Mouse (Mus musculus) thymus, adult 2 months (tissue): ENCODE results near the gene Crb1. TPM values are rescaled to one million over a fixed set of nuclear protein-coding genes. Genes with fewer than 3 reads are reported as not detected.

Experiments used
- DNase-seq: peaks from one replicate; pipeline ENCODE4 v3.0.0; 2021
- H3K27ac ChIP-seq: fragments of 200-500 bp; 2 replicates; pipeline ENCODE4 v1.5.1; 2012; ENCODE audit warnings: low read length, control low read depth; ENCODE audit not compliant: control insufficient read depth, insufficient read depth
- H3K27me3 ChIP-seq: fragments of 200-500 bp; 2 replicates; pipeline ENCODE4 v1.6.1; 2012; ENCODE audit warnings: mild to moderate bottlenecking, low read length, moderate library complexity, mixed read lengths; ENCODE audit not compliant: control insufficient read depth, insufficient read depth
- H3K36me3 ChIP-seq: fragments of 200-500 bp; 2 replicates; pipeline ENCODE4 v1.6.1; 2012; ENCODE audit warnings: mild to moderate bottlenecking, low read length, moderate library complexity; ENCODE audit not compliant: control insufficient read depth, insufficient read depth
- H3K4me1 ChIP-seq: fragments of 200-500 bp; replicated peaks from 2 replicates; pipeline ENCODE4 v1.6.1; 2012; ENCODE audit warnings: low read length; ENCODE audit not compliant: control insufficient read depth, insufficient read depth
- H3K4me3 ChIP-seq: fragments of 200-500 bp; 2 replicates; pipeline ENCODE4 v1.5.1; 2012; ENCODE audit warnings: mild to moderate bottlenecking, low read length, control low read depth, moderate library complexity; ENCODE audit not compliant: control insufficient read depth, insufficient read depth
- CTCF ChIP-seq: fragments of 200-500 bp; IDR thresholded peaks from 2 replicates; pipeline ENCODE4 v1.5.1; 2012; ENCODE audit warnings: mild to moderate bottlenecking, control low read depth, low read length, moderate library complexity, borderline replicate concordance; ENCODE audit not compliant: control insufficient read depth, poor library complexity, insufficient read depth; ENCODE audit errors: extremely low read depth
- POLR2A ChIP-seq: fragments of 200-500 bp; IDR thresholded peaks from 2 replicates; pipeline ENCODE4 v1.6.1; 2012; ENCODE audit warnings: mild to moderate bottlenecking, low read length, control low read depth, moderate library complexity; ENCODE audit not compliant: control insufficient read depth, poor library complexity, insufficient read depth; ENCODE audit errors: extremely low read depth
- WGBS: fragments of 180-500 bp; shearing (Covaris S2); methylation state at CpG from one replicate; pipeline ENCODE4 v1.1.7; 2018; 5-methylcytosine and 5-hydroxymethylcytosine counted together
- polyA plus RNA-seq: library from polyadenylated mRNA; depleted of rRNA; stranded (reverse); fragments of >200 nt; gene quantifications from 2 replicates; pipeline ENCODE4 v1.2.3, GENCODE M21; 2012

The Crb1 gene
- polyA plus RNA-seq, 1 experiment = 0.03 TPM

- H3K36me3 ChIP-seq = no peaks in the 10 kb centered on the region
- WGBS = 72% methylated on average over 5 of the region's 5 CpGs
- no peak for DNase-seq
- no peak overlapping the region for H3K4me3 ChIP-seq
- H3K4me1 ChIP-seq = no peaks in the 10 kb centered on the region
- no peaks in the 10 kb centered on the region for H3K27me3 ChIP-seq
- TF ChIP-seq CTCF (no peak), POLR2A (no peak)
- H3K27ac ChIP-seq = no peak overlapping the region
These were observed 140.1 kb downstream of the Crb1 start for GRCm38 (mm10) chr1:139236794-139237193.

DNA sequence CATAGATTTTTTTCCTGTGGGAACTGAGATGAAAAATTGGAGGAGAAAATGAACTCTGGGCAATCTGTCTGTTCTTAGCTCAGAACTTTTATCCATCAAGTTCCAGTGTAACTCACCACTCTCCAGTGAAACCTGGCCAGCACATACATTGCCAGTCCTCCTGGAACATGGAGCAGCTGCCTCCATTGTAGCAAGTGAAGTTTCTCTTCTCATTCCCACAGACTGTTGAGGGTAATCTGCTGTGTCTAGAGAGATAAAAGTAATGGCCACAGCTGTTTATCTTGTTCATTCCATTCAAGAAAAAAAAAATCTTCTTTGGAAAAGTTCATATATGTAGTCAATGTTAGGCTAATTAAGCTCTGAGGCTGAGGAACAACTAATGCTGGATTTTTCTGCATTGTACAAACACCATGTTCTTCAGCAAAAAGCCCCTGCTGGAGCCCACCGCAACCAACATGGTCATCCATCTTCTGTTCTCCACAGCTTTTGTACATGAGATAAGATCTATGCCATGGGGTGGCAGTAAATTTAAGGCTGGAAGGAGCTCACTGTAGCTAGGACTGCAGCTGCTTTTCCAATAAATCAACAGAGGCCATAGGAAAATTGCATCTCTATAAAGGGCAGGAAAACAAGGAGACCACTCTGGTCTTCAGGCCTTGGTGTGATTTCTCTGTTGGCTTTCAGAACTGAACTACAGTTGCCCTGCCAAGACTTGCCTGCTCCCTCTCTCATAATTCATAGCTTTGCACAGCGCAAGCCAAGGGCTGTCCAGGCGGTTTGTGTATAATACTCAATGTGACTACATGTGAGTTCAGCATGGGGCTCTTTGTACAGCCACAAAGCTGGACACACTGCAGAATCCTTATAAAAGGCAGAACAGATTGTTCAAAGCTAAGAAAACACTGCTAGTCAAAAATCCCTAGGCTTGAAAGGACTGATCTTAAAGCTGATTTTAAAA lies 142.0 kb downstream of the Crb1 start:
- DNase-seq = no peak
- H3K4me1 ChIP-seq = no peaks in the 10 kb centered on the region
- no peaks in the 10 kb centered on the region for H3K27me3 ChIP-seq
- H3K27ac ChIP-seq = no peak overlapping the region
- no peak overlapping the region for H3K4me3 ChIP-seq
- 90% methylated on average over 3 of the region's 3 CpGs for WGBS
- H3K36me3 ChIP-seq = no peaks in the 10 kb centered on the region
- TF ChIP-seq POLR2A = no peak
- TF ChIP-seq CTCF = no peak

DNA sequence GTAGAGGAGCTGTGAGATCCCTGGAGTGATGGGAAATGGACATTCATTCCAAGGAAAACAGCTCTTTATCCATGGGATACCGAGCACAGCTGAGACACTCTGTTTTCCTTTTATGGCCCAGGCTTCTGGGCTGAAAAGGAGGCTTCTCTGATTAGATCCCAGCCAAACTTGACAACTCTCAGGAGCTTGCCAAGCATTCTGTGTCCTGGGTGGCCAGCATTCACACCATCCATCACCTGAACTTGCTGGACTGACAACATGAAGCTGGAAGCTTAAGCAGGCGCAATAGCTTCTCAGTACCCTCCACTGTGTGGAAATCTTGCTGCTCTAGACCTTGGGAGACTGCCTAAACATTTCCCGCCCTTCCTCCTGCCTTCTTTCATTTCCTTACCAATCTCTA lies 144.3 kb downstream of the Crb1 start:
- no peak for DNase-seq
- WGBS = 77% methylated on average over 3 of the region's 3 CpGs
- H3K4me3 ChIP-seq = no peak overlapping the region
- H3K27ac ChIP-seq = no peak overlapping the region
- TF ChIP-seq POLR2A (no peak), CTCF (no peak)
- H3K36me3 ChIP-seq = no peaks in the 10 kb centered on the region
- H3K4me1 ChIP-seq = no peaks in the 10 kb centered on the region
- no peaks in the 10 kb centered on the region for H3K27me3 ChIP-seq

- Histone ChIP-seq H3K4me3 (no peak overlapping the region), H3K27me3 (no peaks in the 10 kb centered on the region), H3K36me3 (no peaks in the 10 kb centered on the region), H3K4me1 (no peaks in the 10 kb centered on the region), H3K27ac (no peak overlapping the region)
- TF ChIP-seq CTCF (no peak), POLR2A (no peak)
- 92% methylated on average over 6 of the region's 6 CpGs for WGBS
- no peak for DNase-seq
These were observed 152.5 kb downstream of the Crb1 start for GRCm38 (mm10) chr1:139224309-139224949.

DNA sequence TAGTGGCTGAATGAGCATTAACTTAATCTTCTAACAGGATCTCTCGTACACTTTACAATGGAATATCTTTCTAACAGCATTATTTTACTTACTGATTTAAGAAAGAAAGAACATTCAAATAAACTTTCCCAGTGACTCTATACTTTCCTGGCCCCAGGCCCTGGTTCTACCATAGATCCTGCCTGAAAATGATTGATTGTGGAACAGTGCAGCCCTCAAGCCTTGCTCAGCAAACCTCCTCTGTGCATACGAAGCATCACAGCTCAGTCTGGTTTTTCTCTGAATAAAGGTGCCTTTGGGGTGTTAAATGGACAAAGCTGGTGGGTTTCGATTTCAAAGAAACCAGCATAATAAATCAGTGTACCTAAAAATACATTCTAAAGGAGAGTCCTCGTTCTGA lies 153.1 kb downstream of the Crb1 start:
- Histone ChIP-seq H3K4me3 (no peak overlapping the region), H3K36me3 (no peaks in the 10 kb centered on the region), H3K27ac (no peak overlapping the region), H3K4me1 (no peaks in the 10 kb centered on the region), H3K27me3 (no peaks in the 10 kb centered on the region)
- DNase-seq = no peak
- 90% methylated on average over 4 of the region's 4 CpGs for WGBS
- TF ChIP-seq CTCF (no peak), POLR2A (no peak)

GRCm38 (mm10) chr1:139215311-139215710 lies 161.6 kb downstream of the Crb1 start:
- Histone ChIP-seq H3K4me1 (no peaks in the 10 kb centered on the region), H3K36me3 (no peaks in the 10 kb centered on the region), H3K27me3 (no peaks in the 10 kb centered on the region), H3K27ac (no peak overlapping the region), H3K4me3 (no peak overlapping the region)
- WGBS = 79% methylated on average over 8 of the region's 8 CpGs
- DNase-seq = no peak
- TF ChIP-seq POLR2A (no peak), CTCF (no peak)
